Mouse (Mus musculus) yolk sac, embryonic 10.5 days (tissue): ENCODE data around the gene Dhh.
A peak's percentile ranks its signal among the peaks of the same experiment; 100 is the strongest.

Experiments
- DNase-seq: peaks from one replicate; pipeline ENCODE4 v3.0.0-alpha.2; 2017; ENCODE audit warnings: low spot score

Dhh gene

DNA sequence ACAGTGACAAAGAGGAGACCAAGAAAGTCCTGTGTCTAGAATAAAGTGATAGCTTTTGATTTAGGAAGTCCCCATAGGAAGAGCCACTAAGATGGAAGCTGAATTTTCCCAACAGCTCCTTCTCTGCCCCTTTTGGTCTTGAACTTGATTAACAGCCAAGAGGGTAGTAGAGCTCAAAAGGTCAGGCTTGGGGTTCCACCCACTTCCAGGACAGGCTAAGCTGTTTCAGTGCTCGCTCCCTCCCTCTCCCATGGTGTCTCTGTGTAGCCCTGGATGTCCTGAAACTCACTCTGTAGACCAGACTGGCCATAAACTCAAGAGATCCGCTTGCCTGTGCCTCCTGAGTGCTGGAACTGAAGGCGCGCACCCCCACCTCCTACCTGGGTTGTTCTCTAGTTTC lies 17.7 kb upstream of the Dhh start:
- no peak for DNase-seq

DNA sequence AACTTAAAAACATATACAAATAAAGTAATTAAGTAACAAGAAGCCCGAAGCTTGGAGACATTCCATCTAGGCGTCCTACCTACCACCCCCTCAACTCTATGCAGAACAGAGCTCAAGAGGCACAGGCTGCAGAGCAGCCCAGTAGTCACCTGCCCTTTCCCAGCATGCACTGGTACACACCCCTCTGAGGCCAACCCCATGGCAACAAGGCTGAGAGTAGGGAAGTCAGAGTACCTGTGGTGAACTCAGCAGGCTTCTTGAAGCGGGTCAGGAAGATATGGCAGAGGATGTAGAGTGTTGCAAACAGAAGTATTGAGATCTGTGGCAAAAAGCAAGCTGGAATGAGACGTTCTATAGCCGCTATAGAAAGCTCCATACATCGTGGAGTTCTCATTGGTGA lies 16.6 kb upstream of the Dhh start:
- no peak for DNase-seq

DNA sequence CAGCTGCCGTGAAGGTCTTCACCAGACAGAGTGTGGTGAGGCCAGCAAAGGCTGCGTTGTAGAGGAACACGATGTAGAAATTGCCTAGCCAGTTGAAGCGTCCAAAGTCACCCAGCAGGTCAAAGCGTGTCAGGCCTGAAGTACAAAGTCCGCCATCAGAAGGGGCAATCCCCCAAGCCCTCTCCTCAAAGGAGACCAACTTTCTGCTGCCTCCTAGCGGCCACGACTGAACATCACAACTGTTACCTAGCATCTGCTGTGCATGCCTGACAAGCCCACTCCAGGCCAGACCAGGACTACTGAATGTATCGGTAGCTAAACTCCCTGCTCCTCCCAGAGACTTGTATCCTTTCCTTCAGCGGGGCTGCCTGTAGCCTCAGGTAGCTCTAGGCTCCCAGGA lies 6.4 kb upstream of the Dhh start:
- peak; percentile 82 for DNase-seq

DNA sequence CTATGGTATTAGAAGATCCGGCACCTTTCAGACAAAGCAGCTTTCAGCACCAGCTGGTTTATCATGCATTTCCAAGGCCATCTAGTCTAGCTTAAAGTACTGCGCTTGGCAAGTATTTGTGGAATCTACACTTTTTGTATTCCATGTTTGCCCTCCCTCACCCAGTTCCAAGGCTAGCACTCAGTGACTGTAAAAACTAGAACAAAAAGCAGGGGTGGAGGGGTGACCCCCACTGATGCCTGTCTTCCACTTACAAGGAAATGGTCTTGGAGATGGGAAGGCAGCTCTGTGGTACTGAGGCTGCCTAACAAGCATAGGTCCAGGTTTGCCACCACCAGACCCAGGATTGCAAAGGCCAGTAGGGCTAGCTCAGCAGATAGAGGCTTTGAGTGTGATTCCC lies 4.3 kb upstream of the Dhh start:
- no peak for DNase-seq

DNA sequence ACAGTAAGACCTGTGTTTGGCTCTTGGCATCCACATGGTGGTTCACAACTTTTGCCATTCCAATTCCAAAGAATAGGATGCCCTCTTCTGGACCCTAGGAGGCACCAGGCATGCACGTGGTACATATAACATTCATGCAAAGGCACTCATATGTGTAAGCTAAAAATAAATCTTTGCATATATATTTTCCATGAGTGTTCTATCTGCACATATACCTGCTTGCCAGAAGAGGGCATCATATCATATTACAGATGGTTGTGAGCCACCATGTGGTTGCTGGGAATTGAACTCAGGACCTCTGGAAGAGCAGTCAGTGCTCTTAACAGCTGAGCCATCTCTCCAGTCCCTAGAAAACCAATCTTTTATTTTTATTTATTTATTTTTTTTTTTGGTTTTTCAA lies 3.2 kb upstream of the Dhh start:
- DNase-seq, result no peak

DNA sequence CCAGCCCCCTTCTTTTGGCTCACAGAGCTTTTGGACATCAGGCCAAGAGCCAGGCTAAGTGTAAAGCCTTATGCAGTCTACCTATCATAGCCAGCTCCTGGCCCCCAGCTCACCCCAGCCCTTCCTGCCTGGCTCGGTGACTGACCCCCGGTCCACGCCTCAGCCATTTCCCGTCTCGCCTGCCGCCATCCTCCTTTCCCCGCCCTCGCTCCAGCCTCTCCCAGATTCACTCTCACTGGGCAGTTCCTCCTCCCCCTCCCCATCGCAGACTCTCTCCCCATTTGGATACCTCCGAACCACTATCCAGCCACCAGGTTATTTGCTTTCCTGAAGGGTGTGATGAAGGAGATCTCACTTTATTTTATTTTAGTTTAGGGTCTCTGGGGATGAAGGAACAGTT lies 845 bp downstream of the Dhh start:
- no peak for DNase-seq

DNA sequence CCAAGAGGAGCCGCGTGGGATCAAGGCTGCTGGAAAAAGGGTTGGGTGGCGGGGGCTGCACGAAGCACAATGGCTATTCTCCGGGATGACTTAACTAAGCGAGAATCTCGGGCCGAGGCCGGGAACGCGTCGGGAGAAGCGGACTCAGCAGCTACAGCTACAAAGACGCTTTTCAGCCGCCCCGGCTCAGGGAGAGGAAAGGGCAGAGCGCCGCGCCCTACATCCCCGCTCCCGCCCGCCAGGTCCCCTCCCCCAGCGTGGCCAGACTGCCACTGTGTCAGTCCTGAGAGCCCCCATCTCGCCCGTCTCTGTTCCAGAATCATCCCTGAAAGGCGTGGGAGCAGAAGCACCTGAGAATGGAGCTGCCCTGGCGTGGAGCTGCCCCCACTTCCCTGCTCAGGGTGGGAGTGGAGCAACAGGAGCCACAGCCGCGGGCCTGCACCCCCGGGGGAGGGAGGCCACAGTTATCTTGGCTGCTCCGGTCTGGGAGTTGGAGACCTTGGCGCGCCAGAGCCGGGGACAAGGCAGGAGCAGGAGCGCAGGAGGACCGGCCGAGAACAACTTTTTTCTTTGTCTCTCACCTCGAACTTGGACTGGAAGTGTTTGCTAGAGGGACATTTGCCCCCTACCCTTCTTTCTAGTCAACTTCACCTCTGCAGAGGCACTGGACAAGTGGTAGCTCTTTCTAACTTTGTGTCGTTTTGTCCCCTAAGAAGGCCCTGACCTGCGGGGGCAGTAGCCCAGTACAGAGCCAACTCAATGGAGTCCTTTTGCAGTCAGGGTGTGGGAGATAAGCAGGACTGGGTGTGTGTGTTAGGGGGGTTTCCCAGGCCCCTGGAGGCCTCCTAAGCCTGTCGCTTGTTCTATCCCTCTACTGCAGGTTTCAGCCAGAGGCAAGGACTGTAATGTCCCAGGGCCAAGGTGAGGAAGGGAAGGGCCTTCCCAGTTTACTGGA lies 2.4 kb downstream of the Dhh start:
- DNase-seq, result peak; percentile 37

DNA sequence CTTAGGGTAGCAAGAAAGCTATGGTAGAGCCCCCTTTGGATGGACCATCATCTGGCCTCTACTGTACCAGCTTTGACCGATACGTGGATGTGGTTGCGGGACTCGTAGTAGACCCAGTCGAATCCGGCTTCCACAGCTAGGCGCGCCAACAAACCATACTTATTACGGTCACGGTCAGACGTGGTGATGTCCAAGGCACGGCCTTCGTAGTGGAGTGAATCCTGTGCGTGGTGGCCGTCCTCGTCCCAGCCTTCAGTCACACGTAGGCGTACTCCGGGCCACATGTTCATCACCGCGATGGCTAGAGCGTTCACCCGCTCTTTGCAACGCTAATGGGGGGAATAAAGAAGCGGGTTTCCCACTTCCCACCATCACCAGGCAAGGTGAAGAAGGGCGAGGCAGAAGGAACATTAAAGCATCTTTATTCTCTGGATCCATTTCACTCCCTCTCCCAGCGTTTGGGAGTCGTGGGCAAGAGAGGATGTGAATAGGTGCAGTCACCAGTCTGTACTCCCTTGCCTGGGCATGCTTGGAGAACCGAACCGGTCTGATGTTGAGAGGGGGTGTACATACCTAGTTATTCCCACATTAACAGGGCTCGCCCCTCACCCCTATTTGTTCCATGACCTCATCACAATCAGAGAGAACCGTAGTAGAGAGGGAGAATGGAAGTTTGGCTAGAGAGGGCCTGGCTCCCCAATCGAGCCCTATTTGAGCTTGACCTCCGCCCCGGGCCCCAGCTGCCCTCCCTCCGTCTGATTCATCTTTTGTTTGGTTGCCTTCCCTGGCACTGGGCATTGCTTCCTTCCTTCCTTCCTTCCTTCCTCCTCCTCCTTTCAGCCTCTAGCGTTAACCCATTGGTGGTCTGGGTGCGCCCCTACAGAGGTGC lies 3.4 kb downstream of the Dhh start:
- no peak for DNase-seq

DNA sequence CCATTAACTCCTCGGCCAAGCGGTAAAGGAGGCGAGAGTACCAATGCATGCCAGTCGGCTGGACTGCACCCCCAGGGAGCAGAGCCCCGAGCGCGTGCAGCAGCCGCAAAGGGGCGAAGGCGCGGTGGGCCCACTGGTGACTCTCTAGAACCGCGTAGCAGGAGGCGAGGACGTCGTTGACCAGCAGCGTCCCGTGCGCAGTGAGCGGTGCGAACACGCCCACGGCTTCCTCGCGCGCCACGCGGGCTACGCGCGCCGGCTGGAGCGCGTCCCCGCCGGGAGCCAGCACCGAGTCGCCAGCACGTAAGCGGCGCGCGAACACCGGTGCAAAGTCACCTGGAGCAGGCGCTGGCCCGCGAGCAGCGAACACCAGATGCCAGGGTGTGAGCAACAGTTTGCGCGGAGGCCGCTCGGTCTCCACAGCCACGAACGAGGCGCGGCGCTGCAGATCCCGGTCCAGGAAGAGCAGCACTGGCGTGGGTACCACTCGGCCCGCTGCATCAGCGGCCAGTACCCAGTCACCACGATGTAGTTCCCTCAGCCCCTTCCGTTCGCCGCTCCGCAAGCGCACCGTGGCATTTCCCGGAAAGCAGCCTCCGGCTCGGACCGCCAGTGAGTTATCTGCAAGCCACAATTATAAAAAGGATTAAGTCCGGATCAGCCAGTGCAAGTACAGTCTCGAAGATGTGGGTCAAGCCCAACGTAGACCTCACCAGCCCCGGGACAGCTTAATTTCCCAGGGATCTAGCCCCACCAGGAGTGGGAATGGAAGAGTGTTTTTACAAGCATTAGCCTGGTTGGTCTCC lies 4.2 kb downstream of the Dhh start, which contains the start of gene Rhebl1:
Gene Rhebl1, minus strand, starts transcription at position 601 of the 806 bp plus-strand sequence.
- DNase-seq, result peak; percentile 33

DNA sequence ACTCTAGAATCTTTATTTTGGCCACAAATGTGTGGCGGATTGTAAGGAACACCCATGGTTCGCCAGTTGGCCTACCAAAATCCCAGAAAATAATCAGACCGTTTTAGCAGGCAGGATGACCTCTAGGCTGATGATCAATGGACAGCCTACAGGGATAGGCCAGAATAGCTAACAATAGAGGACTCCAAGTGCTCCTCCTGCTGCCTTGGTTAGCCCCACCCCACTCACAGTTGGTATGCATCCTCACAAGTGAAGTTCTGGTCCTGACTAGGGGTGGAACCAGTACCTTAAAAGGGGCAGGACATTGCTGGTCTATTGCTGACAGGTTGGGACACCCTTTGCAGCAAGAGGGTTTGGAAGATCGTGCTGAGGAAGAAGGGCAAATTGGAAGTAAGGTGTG lies 5.3 kb downstream of the Dhh start:
- DNase-seq, result no peak

DNA sequence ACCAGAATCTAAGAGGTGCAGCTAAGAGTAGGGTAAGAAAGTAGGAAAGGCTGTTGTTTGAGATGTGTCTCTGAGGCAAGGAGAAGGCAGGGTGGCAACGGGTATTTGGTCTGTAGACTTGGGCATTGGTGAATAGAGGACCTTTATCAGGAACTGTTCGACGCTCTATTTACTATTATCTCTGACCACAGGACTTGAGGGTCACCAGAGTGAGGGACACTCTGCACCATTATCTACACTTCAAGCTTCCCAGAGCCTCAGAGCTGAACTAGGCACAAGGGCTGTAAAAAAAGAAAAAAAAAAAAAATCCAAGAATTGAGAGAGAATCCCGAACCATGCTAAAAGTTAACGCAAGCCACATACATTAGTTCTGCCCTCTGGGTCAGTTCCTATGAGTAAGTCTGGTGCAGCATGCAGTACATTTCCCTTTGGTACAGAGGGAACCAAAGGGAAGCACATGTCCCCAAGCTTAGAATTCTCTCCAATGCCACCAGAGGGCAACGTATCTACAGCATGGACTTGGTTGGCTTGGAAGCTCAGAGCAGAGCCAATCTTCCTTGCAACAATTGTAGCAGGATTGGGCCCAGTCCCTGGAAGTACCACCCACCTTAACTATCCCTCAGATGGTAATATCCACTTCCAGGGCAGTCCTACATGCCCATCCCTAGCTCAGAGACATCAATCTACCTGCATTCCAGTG lies 6.3 kb downstream of the Dhh start:
- DNase-seq, result peak; percentile 64

DNA sequence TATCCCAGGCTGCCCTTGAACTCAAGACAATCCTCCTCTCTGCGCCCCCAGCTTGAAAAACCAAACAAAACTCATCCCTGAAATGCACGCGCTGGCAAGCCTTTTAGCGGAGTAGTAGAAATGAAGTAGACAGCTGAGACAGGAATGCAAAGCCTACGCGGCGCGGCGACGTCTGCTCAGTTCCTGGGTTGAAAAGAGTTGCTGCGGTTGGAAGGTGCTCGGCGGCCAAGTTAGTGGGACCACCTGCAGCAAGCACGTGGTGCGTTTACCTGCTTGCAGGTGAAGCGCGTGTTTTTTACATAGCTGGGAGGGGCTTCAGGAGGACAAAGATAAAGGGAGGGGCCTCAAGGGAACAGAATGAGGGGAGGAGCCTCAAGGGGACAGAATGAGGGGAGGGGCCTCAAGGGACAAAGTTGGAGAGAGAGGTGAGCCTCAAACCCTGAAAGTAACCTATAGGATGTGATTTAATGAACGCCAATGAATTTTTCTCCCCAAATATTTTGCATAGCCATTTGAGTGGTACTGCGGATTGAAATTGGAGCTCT lies 7.1 kb downstream of the Dhh start:
- peak; percentile 73 for DNase-seq

DNA sequence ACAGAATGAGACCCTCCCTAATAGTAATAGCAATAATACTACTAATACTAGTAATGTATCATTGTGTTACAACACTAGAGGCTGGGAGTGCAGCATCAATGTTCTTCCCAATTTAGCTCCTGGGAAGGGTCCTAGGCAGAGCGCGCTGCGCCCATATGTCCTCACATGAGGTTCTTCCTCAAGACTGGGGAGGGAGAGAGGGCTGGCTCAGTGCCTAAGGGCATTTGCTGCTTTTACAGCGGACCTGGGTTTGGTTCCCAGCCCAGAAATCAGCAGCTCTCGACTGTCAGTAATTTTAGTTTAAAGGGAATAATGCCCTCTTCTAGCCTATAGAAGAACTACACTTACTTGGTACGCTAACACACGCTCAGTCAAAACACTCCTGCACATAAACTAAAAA lies 10.8 kb downstream of the Dhh start:
- DNase-seq, result no peak

DNA sequence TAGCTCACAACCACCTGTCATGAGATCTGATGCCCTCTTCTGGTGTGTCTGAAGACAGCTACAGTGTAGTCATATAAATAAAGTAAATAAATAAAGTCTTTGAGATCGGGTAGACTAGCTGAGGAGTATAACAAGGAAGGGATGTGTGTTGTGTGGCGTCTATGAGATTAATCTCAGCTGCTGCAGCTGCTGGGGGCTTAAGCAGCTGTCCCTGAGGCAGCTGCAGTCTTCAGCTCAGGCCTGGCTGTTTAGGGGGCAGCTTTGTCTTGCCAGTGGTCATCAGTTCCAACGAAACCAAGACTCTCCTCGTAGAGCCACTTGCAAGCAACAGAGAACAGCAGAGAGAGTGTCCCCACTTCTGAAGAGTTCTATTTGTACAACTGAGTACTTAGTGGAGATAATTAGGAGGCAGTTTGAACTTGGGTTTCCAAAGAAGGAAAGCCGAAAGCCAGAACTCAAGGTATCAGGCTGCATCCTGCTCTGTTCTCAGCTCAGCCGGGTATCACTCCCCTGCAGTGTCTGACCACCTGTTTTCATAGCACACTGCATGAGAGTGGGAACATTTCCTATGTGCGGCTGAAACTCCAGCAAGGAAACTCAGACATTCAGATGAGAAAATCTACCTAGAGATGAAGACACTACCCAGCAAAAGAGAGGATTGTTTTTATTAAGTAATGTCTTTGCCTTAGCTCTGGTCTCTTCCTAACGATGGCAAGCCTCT lies 11.5 kb downstream of the Dhh start:
- no peak for DNase-seq

DNA sequence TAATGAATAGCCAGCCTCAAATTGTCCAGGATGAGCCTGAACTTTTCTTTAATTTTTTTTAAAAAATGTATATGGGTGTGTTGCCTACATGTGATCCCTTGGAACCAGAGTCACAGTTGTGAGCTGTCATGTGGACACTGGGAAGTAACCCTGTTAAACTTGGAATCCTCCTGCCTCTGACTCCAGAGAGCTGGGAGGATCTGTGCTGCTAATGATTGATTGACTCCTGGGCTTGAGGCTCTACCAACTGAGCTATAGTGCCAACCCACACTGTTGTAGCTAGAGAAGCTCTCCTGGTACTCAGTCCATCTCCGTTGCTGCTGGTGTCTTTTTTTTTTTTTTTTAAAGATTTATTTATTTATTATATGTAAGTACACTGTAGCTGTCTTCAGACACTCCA lies 14.2 kb downstream of the Dhh start:
- peak; percentile 74 for DNase-seq

DNA sequence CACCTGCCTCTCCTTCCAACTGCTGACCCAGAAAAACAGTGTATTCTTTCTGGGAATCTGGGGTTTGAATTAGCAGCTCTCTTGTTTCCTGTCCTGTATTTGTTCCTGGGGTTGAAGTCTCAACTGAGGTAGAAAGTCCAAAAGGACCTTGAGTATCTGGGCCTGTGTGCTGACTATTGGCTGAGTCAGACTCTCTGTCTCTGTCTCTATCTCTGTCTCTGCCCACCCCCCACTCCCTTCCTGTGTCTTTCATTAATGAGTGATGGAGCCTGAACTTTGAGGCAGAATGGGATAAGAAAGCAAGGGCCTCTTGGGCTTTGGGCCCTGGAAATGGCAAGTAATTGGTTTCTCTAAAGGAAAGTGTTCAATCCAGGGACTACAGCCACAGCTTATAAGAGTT lies 14.7 kb downstream of the Dhh start:
- DNase-seq, result peak; percentile 88

DNA sequence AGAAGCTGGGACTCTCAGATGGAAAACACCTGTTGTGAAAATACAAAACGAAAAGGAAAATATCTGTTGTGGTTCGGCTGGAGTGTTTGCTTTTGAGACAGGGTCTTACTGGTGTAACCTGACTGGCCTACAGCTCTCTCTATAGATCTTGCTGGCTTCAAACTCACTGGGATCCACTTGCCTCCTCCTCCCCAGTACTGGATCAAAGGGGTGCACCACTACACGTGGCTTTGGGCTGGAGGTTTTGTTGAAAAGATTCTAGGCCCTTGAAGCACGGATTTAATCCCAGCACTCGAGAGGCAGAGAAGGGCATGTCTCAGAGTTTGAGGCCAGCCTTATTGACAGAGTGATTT lies 16.7 kb downstream of the Dhh start:
- no peak for DNase-seq

DNA sequence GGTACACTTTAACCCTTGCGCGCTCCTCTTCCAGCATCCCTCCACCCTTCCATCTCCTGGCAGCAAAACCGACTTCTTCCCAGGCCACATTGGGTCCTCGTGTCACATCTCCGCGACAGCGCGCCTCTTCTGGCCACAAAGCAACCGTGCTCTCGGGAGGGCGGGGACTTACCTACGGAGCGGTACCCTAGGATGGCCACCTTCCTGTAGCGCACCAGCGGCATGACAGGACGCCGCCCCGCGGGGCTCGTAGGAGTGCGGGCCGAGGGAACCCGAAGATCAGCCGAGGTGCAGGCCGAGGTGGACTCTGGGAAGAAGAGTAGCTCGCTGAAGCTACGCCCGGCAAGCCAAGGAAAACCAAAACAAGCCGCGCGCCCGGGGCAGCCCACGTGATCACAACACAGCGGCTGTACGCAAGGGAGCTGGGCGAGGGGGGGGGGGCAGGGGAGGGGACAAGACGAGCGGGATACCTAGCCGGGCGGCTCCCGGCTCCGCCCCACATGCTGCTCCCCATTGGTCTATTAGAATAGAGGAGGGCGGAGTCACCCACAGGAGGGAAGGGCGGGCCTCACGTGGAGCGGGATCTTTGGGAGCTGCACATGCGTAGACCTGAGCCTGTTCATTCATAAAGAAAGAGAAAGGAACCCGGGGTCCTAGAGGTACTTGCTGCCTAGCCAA lies 17.2 kb downstream of the Dhh start:
- DNase-seq, result peak; percentile 98

DNA sequence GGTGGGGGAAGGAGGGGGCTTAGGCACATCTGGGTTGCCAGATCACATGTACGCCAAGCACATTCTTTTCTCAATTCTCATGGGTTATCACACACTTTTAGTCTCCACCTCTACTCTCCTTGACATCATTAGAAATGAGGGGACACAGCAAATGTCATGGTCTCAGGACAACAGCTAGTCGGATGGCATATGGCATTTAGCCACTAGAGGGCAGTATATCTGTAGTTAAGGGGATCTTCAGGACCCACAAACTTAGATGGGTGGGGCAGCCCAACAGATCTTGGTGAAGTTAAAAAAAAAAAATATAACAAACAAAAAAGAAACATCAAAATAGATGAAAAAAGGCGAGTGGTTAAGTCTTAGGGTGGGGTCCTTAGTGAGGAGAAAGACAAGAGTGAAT lies 21.0 kb downstream of the Dhh start:
- no peak for DNase-seq
